Mouse (Mus musculus): ENCODE measurements at regions not wholly inside any gene's neighbourhood (a gene's known extent, or its start where the extent isn't known, plus 50 kb on each side); places are given as distances from the start of the nearest gene placed in this dataset.

GRCm38 (mm10) chr8:92518486-92518885 lies 155.6 kb upstream of the Irx6 start:
- TF ChIP-seq CTCF (IDR thresholded peaks at IDR 0.05; ENCODE audit: borderline replicate concordance, extremely low read depth, insufficient read depth, insufficient read length) (no peak), POLR2A (IDR thresholded peaks at IDR 0.05; ENCODE audit: borderline replicate concordance, extremely low read depth, insufficient read depth, insufficient read length, poor library complexity, severe bottlenecking) (no peak)

Data from brain, embryonic 14.5 days (tissue).